Mouse (Mus musculus) stomach, embryonic 16.5 days (tissue): Measurements from ENCODE around the gene Abtb1. TPM values are rescaled to one million over a fixed set of nuclear protein-coding genes. Genes with fewer than 3 reads are reported as not detected.
A peak's percentile ranks its signal among the peaks of the same experiment; 100 is the strongest.

Experiments used
- ATAC-seq: fragments of 200-750 bp; cut with Nextera tagmentation; 2 replicates; pipeline ENCODE4 v1.8.0; 2017; ENCODE audit warnings: moderate number of reproducible peaks, moderate TSS enrichment; ENCODE audit not compliant: insufficient read depth, low FRiP score
- H3K27ac ChIP-seq: fragments of 300-500 bp; sonication (generic); 2 replicates; pipeline ENCODE4 v1.5.1; 2014; ENCODE audit warnings: low read length
- H3K27me3 ChIP-seq: fragments of 300-500 bp; sonication (generic); 2 replicates; pipeline ENCODE4 v1.6.1; 2014; ENCODE audit warnings: low read length, control low read depth, mixed read lengths; ENCODE audit not compliant: control insufficient read depth, insufficient read depth
- H3K36me3 ChIP-seq: fragments of 300-500 bp; sonication (generic); 2 replicates; pipeline ENCODE4 v1.6.1; 2014; ENCODE audit warnings: low read length; ENCODE audit not compliant: control insufficient read depth, insufficient read depth
- H3K4me1 ChIP-seq: fragments of 300-500 bp; sonication (generic); 2 replicates; pipeline ENCODE4 v1.6.1; 2014; ENCODE audit warnings: low read length, control low read depth, mixed read lengths; ENCODE audit not compliant: control insufficient read depth, insufficient read depth
- H3K4me2 ChIP-seq: fragments of 300-500 bp; sonication (generic); 2 replicates; pipeline ENCODE4 v1.6.1; 2014; ENCODE audit warnings: low read depth, low read length, mixed read lengths
- H3K4me3 ChIP-seq: fragments of 300-500 bp; sonication (generic); replicated peaks from 2 replicates; pipeline ENCODE4 v1.5.1; 2014; ENCODE audit warnings: mild to moderate bottlenecking, low read length
- H3K9ac ChIP-seq: fragments of 300-500 bp; sonication (generic); 2 replicates; pipeline ENCODE4 v1.6.1; 2014; ENCODE audit warnings: low read length
- H3K9me3 ChIP-seq: fragments of 300-500 bp; sonication (generic); replicated peaks from 2 replicates; pipeline ENCODE4 v1.6.1; 2016; ENCODE audit warnings: low read length, control low read depth; ENCODE audit not compliant: control insufficient read depth
- WGBS: fragments of 180-500 bp; shearing (Covaris S2); extraction: QIAGEN DNeasy Blood & Tissue Kit; methylation state at CpG from one replicate; pipeline ENCODE4 v1.1.7; 2014; 5-methylcytosine and 5-hydroxymethylcytosine counted together
- polyA plus RNA-seq: library from polyadenylated mRNA; unstranded; fragments of >200 nt; fragmentation: Nextera tagmentation; extraction: Ambion mirVana; gene quantifications from 2 replicates; pipeline ENCODE4 v1.2.1, GENCODE M21; 2015

Gene Abtb1
- polyA plus RNA-seq, 1 experiment from 2014 or later: 31.2 TPM

DNA sequence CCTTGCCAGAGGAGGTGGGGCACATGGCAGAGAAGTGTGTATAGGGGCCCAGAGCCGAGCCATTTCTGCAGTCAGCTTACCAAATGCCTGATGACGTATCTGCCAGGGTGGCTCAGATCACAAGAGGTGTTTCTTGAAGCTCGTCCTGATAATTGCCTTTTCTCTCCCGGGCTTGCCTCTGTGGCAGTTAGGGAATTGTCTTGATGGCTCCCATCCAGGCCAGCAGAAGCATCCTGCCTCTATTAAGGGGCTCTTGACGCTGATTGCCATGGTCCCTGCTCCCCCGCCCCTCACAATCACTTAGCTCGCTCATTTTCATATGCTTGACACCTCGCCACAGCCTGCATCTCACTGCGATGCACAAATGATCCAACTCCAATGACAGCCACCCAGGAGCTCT, 50.5 kb downstream of the Abtb1 start:
- Histone ChIP-seq H3K27me3 (no peaks in the 10 kb centered on the region), H3K36me3 (no peaks in the 10 kb centered on the region), H3K9me3 (no peaks in the 10 kb centered on the region), H3K9ac (0 out of 2 replicates have a peak overlapping the region, but pooled peaks have one; percentile 16), H3K4me2 (no peak overlapping the region), H3K27ac (0 out of 2 replicates have a peak overlapping the region, but pooled peaks have one; percentile 27), H3K4me3 (no peak overlapping the region), H3K4me1 (peaks cover 52% of the 10 kb centered on the region)
- 51% methylated on average over 9 of the region's 9 CpGs for WGBS
- ATAC-seq: no peak

DNA sequence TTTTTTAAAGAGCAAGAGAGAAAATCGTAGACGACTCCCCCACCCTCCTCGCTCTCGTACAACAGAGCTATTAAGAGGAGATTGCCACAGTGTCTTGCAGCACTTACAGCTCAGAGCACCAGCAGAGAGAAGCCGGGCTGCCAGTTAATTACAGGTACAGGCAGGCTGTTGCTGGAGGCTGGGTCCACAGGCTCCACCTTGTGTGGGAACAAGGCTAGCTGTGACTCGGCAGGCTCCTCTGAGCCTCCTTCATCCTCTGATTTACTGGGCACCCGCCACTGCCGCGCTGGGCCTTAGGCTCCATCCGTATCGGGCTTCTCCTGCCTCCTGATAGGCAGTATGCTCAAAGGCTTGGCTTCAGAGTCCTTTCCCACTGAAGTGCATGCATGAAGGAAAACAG, 53.6 kb downstream of the Abtb1 start:
- no peaks in the 10 kb centered on the region for H3K36me3 ChIP-seq
- no peaks in the 10 kb centered on the region for H3K27me3 ChIP-seq
- no peak overlapping the region for H3K4me3 ChIP-seq
- peaks cover 75% of the 10 kb centered on the region for H3K4me1 ChIP-seq
- no peak overlapping the region for H3K4me2 ChIP-seq
- 0 out of 2 replicates have a peak overlapping the region, but pooled peaks have one; percentile 35 for H3K9ac ChIP-seq
- peak overlapping the region; percentile 82 for H3K27ac ChIP-seq
- 66% methylated on average over 11 of the region's 11 CpGs for WGBS
- no peak for ATAC-seq
- no peaks in the 10 kb centered on the region for H3K9me3 ChIP-seq

GRCm38 (mm10) chr6:88787496-88787895, 54.3 kb downstream of the Abtb1 start:
- H3K9ac ChIP-seq: peak overlapping the region; percentile 43
- H3K27me3 ChIP-seq: no peaks in the 10 kb centered on the region
- no peaks in the 10 kb centered on the region for H3K36me3 ChIP-seq
- H3K9me3 ChIP-seq: no peaks in the 10 kb centered on the region
- WGBS: 43% methylated on average over 14 of the region's 14 CpGs
- no peak overlapping the region for H3K4me3 ChIP-seq
- H3K4me2 ChIP-seq: no peak overlapping the region; the same call in 1 of the 2 replicates
- H3K4me1 ChIP-seq: peaks cover 75% of the 10 kb centered on the region
- ATAC-seq: peak; percentile 56
- peak overlapping the region; percentile 82 for H3K27ac ChIP-seq

- H3K9ac ChIP-seq: peak overlapping the region; percentile 8; the same call in 1 of the 2 replicates
- 70% methylated on average over 15 of the region's 15 CpGs for WGBS
- peaks cover 74% of the 10 kb centered on the region for H3K4me1 ChIP-seq
- H3K27me3 ChIP-seq: no peaks in the 10 kb centered on the region
- H3K4me2 ChIP-seq: peak overlapping the region; percentile 16; the same call in 1 of the 2 replicates
- no peak for ATAC-seq
- H3K9me3 ChIP-seq: no peaks in the 10 kb centered on the region
- H3K4me3 ChIP-seq: no peak overlapping the region
- no peaks in the 10 kb centered on the region for H3K36me3 ChIP-seq
- peak overlapping the region; percentile 82 for H3K27ac ChIP-seq
These were observed 54.9 kb downstream of the Abtb1 start for GRCm38 (mm10) chr6:88786732-88787445.

Other genes starting within 250 kb of the Abtb1 start
- 0.61 and 1.7 TPM in 2 replicates for gene Kbtbd12, start 204.0 kb downstream of the Abtb1 start, polyA plus RNA-seq
- gene Mgll, start 117.6 kb downstream of the Abtb1 start, polyA plus RNA-seq: 121 and 125 TPM in 2 replicates
- gene Podxl2, start 33.1 kb upstream of the Abtb1 start, polyA plus RNA-seq: 34.4 and 38.4 TPM in 2 replicates
- gene Mcm2, start 56.8 kb upstream of the Abtb1 start, polyA plus RNA-seq: 96.4 and 98.4 TPM in 2 replicates
- gene Tpra1, start 60.3 kb upstream of the Abtb1 start, polyA plus RNA-seq: 65.1 and 74.4 TPM in 2 replicates